Mouse (Mus musculus) gastrocnemius, adult 8-10 months (tissue): ENCODE results near the gene Rpusd4. TPM values are rescaled to one million over a fixed set of nuclear protein-coding genes. Genes with fewer than 3 reads are reported as not detected.
A peak's percentile ranks its signal among the peaks of the same experiment; 100 is the strongest.

ENCODE experiments used
- DNase-seq, 2 experiments: peaks; one replicate each; pipeline ENCODE4 v3.0.0; 2022; ENCODE audit warnings: low spot score in 2 of 2
- total RNA-seq, 4 experiments: library from RNA; stranded (reverse); gene quantifications; 2 replicates each; pipeline ENCODE4 v1.2.4; 2022

Gene Rpusd4
- total RNA-seq, 4 experiments from 2014 or later = 6.2 to 6.9 (median 6.4) TPM

DNA sequence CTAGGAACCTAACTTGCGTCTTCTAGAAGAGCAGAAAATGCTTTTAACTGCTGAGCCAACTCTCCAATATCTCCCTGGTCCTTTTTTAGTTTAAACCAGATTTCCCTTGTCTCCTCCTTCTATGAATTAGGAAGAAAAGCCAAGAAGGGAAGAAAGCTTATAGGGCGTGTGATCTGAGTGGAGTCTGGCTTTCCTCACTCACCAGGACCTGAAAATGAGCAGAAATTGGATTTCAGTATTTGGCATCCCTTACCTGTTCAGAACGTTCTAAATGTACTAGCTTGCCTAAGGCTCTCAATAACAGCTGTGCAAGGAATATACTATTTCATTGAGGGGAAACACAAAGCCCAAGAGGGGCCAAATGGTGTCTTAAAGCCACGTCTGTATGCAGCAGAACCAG lies 16.7 kb downstream of the Rpusd4 start:
- no peak for DNase-seq

GRCm38 (mm10) chr9:35286351-35286750 lies 18.7 kb downstream of the Rpusd4 start:
- DNase-seq = no peak

GRCm38 (mm10) chr9:35289992-35290391 lies 22.3 kb downstream of the Rpusd4 start:
- no peak for DNase-seq

GRCm38 (mm10) chr9:35290417-35290816 lies 22.8 kb downstream of the Rpusd4 start:
- DNase-seq = no peak

GRCm38 (mm10) chr9:35290916-35291315 lies 23.3 kb downstream of the Rpusd4 start:
- no peak for DNase-seq

DNA sequence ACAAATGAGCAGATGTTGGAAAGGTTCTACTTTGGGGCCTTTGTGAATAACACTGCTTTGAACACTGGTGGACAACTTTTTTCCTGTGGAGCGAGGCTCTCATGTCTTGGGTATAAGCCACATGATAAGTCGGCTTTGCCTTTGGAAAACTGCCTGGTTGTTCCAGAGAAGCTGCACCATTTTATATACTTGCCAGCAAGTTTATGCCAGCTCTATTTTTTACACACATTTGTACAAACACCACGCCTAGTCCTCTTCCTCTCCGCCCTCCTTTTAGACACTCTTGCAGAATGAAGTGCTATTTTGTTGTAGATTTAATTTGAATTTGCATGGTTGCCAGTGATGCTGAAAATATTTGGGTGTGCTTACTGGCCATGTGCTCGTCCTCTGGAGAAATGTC lies 25.8 kb downstream of the Rpusd4 start:
- DNase-seq = no peak

DNA sequence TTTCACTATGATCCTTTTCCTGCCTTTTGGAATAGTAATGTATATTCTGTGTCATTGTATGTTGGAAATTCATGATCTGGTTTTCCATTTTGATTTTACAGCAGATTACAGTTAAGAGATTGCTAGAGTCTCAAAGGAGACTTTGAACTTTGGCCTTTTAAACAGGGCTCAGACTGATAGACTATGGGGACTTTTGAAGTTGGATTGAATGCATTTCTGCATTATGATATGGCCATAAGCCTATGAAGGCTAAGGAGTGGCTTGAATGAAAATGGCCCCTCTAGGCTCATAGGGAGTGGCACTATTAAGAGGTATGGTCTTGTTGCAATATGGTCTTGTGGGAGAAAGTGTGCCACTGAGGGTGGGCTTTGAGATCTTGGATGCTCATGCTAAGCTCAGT lies 30.1 kb downstream of the Rpusd4 start:
- no peak for DNase-seq

DNA sequence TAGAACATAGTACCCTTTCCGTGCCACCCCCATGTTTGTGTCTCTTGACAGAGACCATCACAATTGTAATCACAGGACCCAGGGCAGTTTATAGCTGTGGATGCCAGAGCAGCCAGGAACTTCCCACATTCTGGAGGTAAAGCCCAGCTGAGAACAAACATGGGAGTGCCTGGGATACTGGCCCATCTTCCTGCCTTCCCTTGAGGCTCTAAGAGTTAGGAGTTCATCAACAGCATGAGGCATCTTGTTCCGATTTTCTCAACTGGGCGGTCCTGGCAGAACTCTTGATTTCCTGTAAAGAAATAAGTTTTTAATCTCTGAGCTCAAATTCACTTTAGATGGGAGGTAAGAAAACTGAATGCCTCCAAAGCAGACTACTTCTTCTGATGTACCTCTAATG lies 34.5 kb downstream of the Rpusd4 start:
- DNase-seq = no peak

DNA sequence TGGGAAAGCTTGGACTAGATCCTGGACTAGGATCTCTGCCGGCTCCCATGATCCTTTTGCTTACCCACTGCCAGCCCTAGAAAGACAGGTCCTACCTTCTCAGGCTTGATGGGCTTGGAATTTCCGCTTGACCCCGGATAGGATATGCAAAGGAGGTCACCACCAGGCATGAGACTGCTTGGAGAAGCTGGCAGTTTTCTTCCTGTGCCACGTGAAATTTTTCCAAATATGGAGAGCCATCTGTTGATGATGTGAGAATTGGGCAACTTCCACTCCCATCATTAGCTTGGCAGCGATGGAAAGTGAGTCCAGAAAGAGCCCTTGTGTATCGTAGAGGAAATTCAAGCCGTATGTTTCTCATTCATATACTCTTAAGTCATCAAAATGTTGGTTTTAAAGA lies 39.8 kb downstream of the Rpusd4 start:
- DNase-seq = no peak

DNA sequence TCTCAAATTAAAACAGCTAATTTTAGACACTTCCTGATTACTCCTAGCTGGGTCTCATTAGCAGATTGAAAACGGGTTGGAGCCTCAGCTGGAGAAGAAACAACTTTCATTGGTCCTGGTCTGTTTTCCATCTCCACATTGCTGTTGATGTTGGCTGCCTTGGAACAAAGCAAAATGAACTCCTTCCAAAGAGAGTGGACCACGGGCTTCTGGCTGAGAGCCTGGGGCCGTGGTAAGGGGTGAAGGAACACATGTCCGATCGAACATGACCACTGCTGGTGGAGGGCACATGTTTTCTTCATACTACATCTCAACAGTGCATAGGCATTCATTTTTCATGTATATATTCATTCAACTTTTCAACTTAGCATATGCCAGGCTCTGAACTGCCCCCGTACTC lies 42.7 kb downstream of the Rpusd4 start:
- DNase-seq = no peak

- DNase-seq = peak; percentile 62 to 72
Measured at GRCm38 (mm10) chr9:35312516-35312915, 44.9 kb downstream of the Rpusd4 start.

DNA sequence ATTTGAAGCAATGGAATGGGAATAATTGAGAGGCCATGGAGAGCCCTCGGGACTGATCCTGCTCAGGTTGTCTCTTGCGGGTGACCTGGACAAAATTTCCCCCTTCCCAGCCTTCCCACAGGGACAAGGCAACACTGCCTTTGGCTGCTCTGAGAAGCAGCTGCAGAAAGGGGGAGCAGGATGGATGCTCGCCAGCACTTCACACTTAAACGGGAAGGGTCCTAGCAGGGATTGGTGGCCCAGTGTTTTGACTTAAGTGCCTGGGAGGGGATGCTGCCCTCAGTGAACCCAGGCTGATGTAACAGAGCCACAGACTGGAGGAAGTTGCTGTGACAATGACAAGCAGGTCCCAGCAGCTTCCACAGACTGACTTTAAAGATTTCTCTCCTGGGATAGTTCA lies 45.9 kb downstream of the Rpusd4 start:
- DNase-seq = no peak

DNA sequence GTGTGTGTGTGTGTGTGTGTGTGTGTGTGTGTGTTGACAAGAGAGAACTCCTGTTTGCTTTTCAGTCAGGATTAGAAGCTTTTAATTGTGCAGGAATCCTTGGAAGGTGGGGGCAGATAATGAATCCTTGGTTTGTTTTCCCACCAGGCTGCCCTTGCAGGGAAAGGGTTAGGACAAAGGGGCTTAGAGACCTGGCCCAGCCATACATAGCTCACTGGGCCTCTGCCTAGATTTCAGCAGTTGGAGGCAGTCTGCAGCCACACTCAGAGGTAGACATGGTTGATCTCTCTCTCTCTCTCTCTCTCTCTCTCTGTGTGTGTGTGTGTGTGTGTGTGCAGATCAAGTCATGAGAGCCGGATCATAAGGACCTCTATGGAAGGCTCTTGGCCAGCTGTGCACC lies 46.6 kb downstream of the Rpusd4 start:
- DNase-seq = no peak

DNA sequence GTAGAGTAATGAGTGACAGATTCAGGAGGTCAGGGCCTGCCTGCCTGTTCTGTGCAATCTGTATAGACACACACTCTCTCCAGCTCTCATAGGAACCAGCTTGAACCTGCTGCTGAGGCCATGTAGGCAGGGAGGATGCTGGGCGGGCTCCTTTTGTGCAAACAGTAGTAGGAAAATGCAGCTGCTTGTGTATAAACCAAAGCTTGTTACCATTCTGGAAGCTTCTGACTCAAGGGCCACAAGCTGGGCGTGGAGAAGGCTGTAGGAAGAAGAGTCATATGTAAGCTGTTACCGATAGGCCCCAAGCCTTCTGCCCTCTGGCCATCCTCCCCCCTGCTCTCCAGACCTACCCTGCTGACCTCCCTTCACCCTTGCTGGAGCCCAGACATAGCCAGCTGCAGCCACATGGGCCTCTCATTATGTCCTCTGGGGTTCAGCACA lies 49.1 kb downstream of the Rpusd4 start:
- no peak for DNase-seq

GRCm38 (mm10) chr9:35317233-35317980 lies 49.7 kb downstream of the Rpusd4 start:
- DNase-seq = no peak

DNA sequence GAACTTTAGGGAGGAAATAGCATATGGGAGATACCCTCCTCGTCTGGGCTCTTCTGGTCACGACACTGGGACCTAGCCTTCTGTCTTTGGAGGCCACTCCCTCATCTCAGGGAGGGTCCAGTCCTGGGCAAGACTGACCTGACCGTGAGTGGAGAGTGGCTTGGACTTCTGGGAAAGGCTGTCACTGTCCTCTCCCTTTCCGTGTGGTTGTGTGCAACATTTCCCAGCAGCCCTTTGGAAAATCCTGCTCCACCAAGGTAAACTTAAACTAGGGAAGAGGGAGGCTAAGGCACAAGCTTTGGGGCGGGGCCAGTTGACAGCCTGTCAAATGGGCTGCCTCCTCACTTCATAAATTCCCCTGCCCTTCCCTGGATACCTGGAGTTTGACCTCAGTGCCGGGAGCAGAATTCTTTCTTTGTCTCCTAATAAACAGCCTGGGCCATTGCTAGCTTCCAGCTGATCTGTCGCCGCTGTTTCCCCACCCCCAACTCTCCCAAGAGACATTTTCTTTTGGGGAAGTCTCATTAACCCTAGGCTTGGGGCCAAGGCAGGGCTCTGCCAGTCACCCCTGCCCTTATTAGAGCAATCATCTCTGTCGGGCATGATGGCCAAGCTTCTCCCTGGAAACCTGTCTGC lies 51.0 kb downstream of the Rpusd4 start:
- no peak for DNase-seq

GRCm38 (mm10) chr9:35320288-35320687 lies 52.6 kb downstream of the Rpusd4 start:
- no peak for DNase-seq

DNA sequence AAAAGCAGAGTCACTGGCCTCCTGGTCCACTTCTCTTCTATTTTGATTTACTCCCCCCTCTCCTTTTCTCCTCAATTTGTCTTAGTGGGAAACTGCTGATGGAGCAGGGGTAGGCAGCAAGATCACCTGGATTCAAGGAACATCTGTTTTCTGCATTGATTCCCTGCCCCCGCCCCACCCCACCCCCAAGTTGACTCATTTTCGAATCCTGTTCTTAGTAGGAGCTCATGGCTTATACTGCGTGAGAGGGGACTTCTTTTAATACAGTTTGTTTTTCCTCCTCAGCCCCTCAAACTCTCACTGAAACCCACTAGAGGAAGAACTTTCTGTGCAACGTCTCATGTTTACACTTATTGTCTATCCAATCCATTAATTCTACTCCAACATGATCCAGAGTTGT lies 56.3 kb downstream of the Rpusd4 start:
- DNase-seq = no peak

- no peak for DNase-seq
Measured at GRCm38 (mm10) chr9:35324571-35324970, 56.9 kb downstream of the Rpusd4 start.

DNA sequence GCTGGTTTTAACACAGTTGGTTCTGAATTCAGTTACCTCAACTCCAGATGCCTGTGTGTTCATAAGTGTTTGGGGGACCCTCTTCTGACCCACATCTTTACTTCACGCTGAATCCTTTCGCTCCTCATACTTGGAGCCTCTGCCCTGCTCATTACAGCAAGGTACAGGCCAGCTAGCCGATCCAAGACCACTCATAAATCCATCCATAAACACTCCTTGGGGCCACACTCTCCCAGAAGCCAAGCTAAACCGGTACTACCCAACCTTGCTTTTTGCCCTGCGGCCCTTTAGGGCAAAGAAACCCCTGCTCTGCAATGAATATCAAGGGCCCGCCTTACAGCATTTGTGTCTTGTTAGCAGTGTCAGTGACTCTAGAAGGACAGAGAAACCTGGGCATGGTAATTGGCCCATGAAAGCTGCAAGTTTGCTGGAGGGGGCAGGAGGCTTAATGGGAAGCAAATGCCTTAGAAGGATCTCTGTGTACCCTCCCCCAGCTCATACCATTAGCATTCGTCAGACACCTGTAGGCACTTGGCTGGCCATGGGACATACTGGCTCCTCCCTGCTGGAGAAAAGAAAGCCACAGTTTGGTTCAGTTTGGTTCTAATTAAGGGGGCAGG lies 59.1 kb downstream of the Rpusd4 start:
- no peak for DNase-seq
